Mouse (Mus musculus): ENCODE measurements around the gene Plbd2. TPM values are rescaled to one million over a fixed set of nuclear protein-coding genes. Genes with fewer than 3 reads are reported as not detected.

Plbd2 gene
- polyA plus RNA-seq, 1 experiment from 2014 or later, result 58.8 TPM

Other genes starting within 250 kb of the Plbd2 start
- not detected in 2 replicates for gene Lhx5, start 71.9 kb downstream of the Plbd2 start, polyA plus RNA-seq (2015; fragmentation: Nextera tagmentation; extraction: Ambion mirVana)
- 2.0 and 2.3 TPM in 2 replicates for gene Sdsl, start 30.8 kb downstream of the Plbd2 start, polyA plus RNA-seq (2015; fragmentation: Nextera tagmentation; extraction: Ambion mirVana)
- gene Sds, start 27.1 kb downstream of the Plbd2 start, polyA plus RNA-seq (2015; fragmentation: Nextera tagmentation; extraction: Ambion mirVana), result not detected in 2 replicates
- gene Slc8b1, start 7.5 kb upstream of the Plbd2 start, polyA plus RNA-seq (2015; fragmentation: Nextera tagmentation; extraction: Ambion mirVana), result 6.1 and 6.9 TPM in 2 replicates
- gene Tpcn1, start 85.0 kb upstream of the Plbd2 start, polyA plus RNA-seq (2015; fragmentation: Nextera tagmentation; extraction: Ambion mirVana), result 23.7 and 24.0 TPM in 2 replicates
- gene Iqcd, start 85.4 kb upstream of the Plbd2 start, polyA plus RNA-seq (2015; fragmentation: Nextera tagmentation; extraction: Ambion mirVana), result 0.68 and 0.69 TPM in 2 replicates
- 15.6 and 17.9 TPM in 2 replicates for gene Rita1, start 109.0 kb upstream of the Plbd2 start, polyA plus RNA-seq (2015; fragmentation: Nextera tagmentation; extraction: Ambion mirVana)
- gene Ddx54, start 109.1 kb upstream of the Plbd2 start, polyA plus RNA-seq (2015; fragmentation: Nextera tagmentation; extraction: Ambion mirVana), result 46.5 and 47.2 TPM in 2 replicates
- gene Cfap73, start 130.6 kb upstream of the Plbd2 start, polyA plus RNA-seq (2015; fragmentation: Nextera tagmentation; extraction: Ambion mirVana), result not detected in 2 replicates
- 0.70 and 0.78 TPM in 2 replicates for gene Rasal1, start 145.2 kb upstream of the Plbd2 start, polyA plus RNA-seq (2015; fragmentation: Nextera tagmentation; extraction: Ambion mirVana)
- 5.1 and 5.6 TPM in 2 replicates for gene Dtx1, start 208.3 kb upstream of the Plbd2 start, polyA plus RNA-seq (2015; fragmentation: Nextera tagmentation; extraction: Ambion mirVana)
- 0.22 TPM in 2 replicates for gene Oas2, start 246.2 kb upstream of the Plbd2 start, polyA plus RNA-seq (2015; fragmentation: Nextera tagmentation; extraction: Ambion mirVana)

All from limb, embryonic 13.5 days (tissue).